Comparison of ENCODE assay signal across 10 mouse cellular contexts in the genomic region with DNA sequence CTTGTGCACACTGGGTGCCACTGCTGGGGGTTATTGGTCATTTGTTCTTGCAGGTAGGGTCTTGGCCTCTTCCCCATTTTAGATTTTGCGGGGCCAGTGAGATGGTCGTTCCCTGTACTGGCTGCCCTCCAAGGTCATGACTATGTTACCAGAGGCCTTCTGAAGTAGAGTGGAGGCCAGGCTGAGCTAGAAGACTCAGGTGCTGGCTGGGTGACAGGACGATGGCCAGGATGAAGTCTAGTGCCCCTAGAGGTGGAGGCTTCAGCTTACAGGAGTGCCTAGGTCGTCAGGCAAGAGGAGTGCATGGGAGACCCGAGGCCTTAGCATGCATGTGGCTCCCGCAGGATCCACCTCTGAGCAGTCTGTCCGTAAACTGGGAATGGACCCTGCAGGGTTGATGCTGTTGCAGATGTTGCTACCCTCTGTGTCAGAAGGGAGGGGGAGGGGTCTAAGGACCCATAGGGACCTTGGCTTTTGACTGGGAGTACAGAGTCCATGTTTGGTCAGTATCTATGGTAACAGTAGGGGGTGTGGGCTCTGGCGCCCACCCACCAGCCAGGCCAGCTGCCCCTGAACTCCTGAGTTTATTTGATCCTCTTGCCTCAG. TPM values are rescaled to one million over a fixed set of nuclear protein-coding genes. Genes with fewer than 3 reads are reported as not detected.
A peak's percentile ranks its signal among the peaks of the same experiment; 100 is the strongest.
DNase-seq lines count a peak whose midpoint lies in the region; ATAC-seq and TF ChIP-seq lines count a peak whose summit lies in the region.
"Had no signal": no experiment of that assay in that cellular context is flagged by ENCODE, and none has a peak within 500 bp of the region (broad histone marks: within the 10 kb centered on the region; RNA-seq: fewer than 3 reads in every experiment).

No protein-coding gene starts in this region.

- H3K9me3 ChIP-seq in hindbrain, postnatal 0 days (ENCODE audit: low read length): no peaks in the 10 kb centered on the region
- no peaks in the 10 kb centered on the region for H3K9me3 ChIP-seq in hindbrain, embryonic 13.5 days
- H3K9me3 ChIP-seq in forebrain, embryonic 12.5 days: no peaks in the 10 kb centered on the region
- peaks cover 6% of the 10 kb centered on the region for H3K9me3 ChIP-seq in hindbrain, embryonic 10.5 days
- H3K9me3 ChIP-seq: lung, embryonic 15.5 days had no signal

- H3K27ac ChIP-seq in hindbrain, postnatal 0 days: no peak overlapping the region
- no peak overlapping the region for H3K27ac ChIP-seq in hindbrain, embryonic 13.5 days
- no peak overlapping the region for H3K27ac ChIP-seq in forebrain, embryonic 12.5 days
- no peak overlapping the region for H3K27ac ChIP-seq in hindbrain, embryonic 10.5 days
- H3K27ac ChIP-seq: lung, embryonic 15.5 days had no signal

- DNase-seq in hindbrain, postnatal 0 days (ENCODE audit: low spot score): no peak
- DNase-seq in B cell, adult 2 months: peak; percentile 38 to 44
- DNase-seq in adrenal gland, postnatal 25 days: peak; percentile 35
- DNase-seq in kidney, postnatal 4 days: peak; percentile 28 to 40
- DNase-seq in gastrocnemius, postnatal 4 days (ENCODE audit: low spot score in 2 of 2): no peak
- DNase-seq in hindbrain, embryonic 10.5 days (ENCODE audit: low spot score): no peak

- peak; percentile 52 for TF ChIP-seq CTCF in hindbrain, postnatal 0 days (IDR thresholded peaks at IDR 0.05; ENCODE audit: low read depth)

- ATAC-seq in hindbrain, postnatal 0 days: no peak
- no peak for ATAC-seq in hindbrain, embryonic 13.5 days (ENCODE audit: low FRiP score)
- ATAC-seq in forebrain, embryonic 12.5 days (ENCODE audit: low FRiP score): no peak

- H3K9ac ChIP-seq in hindbrain, postnatal 0 days (replicated peaks; ENCODE audit: low read length): no peak overlapping the region
- H3K9ac ChIP-seq in hindbrain, embryonic 13.5 days: no peak overlapping the region
- H3K9ac ChIP-seq in forebrain, embryonic 12.5 days: no peak overlapping the region
- H3K9ac ChIP-seq: lung, embryonic 15.5 days had no signal

- H3K4me1 ChIP-seq in hindbrain, postnatal 0 days (ENCODE audit: insufficient read depth, low read length): peaks cover 21% of the 10 kb centered on the region
- peaks cover 65% of the 10 kb centered on the region for H3K4me1 ChIP-seq in hindbrain, embryonic 13.5 days (replicated peaks)
- peaks cover 29% of the 10 kb centered on the region for H3K4me1 ChIP-seq in forebrain, embryonic 12.5 days
- H3K4me1 ChIP-seq in hindbrain, embryonic 10.5 days (replicated peaks): peaks cover 51% of the 10 kb centered on the region

- H3K27me3 ChIP-seq in hindbrain, postnatal 0 days (ENCODE audit: insufficient read depth, low read length): no peaks in the 10 kb centered on the region
- H3K27me3 ChIP-seq in hindbrain, embryonic 13.5 days: no peaks in the 10 kb centered on the region
- no peaks in the 10 kb centered on the region for H3K27me3 ChIP-seq in forebrain, embryonic 12.5 days
- H3K27me3 ChIP-seq in hindbrain, embryonic 10.5 days (ENCODE audit: insufficient read depth, poor library complexity, severe bottlenecking): no peaks in the 10 kb centered on the region
- H3K27me3 ChIP-seq: lung, embryonic 15.5 days had no signal

- no peaks in the 10 kb centered on the region for H3K36me3 ChIP-seq in hindbrain, postnatal 0 days (ENCODE audit: insufficient read depth, low read length)
- H3K36me3 ChIP-seq in hindbrain, embryonic 13.5 days: peaks cover 5% of the 10 kb centered on the region; the same call in 1 of the 2 replicates
- peaks cover 10% of the 10 kb centered on the region for H3K36me3 ChIP-seq in forebrain, embryonic 12.5 days (replicated peaks)
- peaks cover 70% of the 10 kb centered on the region for H3K36me3 ChIP-seq in hindbrain, embryonic 10.5 days

- no peak overlapping the region for H3K4me2 ChIP-seq in hindbrain, postnatal 0 days (ENCODE audit: low read depth, low read length)
- H3K4me2 ChIP-seq in hindbrain, embryonic 13.5 days: no peak overlapping the region
- no peak overlapping the region for H3K4me2 ChIP-seq in forebrain, embryonic 12.5 days
- H3K4me2 ChIP-seq: heart, embryonic 11.5 days; lung, embryonic 15.5 days had no signal

- no peak overlapping the region for H3K4me3 ChIP-seq in hindbrain, postnatal 0 days (ENCODE audit: low read length)
- no peak overlapping the region for H3K4me3 ChIP-seq in hindbrain, embryonic 13.5 days
- no peak overlapping the region for H3K4me3 ChIP-seq in forebrain, embryonic 12.5 days (replicated peaks)
- no peak overlapping the region for H3K4me3 ChIP-seq in hindbrain, embryonic 10.5 days
- H3K4me3 ChIP-seq: lung, embryonic 15.5 days had no signal

- 82% methylated on average over 8 of the region's 8 CpGs for WGBS in hindbrain, postnatal 0 days
- 86% methylated on average over 8 of the region's 8 CpGs for WGBS in hindbrain, embryonic 13.5 days
- WGBS in forebrain, embryonic 12.5 days: 89% methylated on average over 8 of the region's 8 CpGs
- WGBS in hindbrain, embryonic 10.5 days: 90% methylated on average over 8 of the region's 8 CpGs

RNA-seq across cellular contexts. Expression of a gene that starts 5.9 kb away (rescaled TPM):
- total RNA-seq in hindbrain, postnatal 0 days (2014; rRNA removed): 57.6 and 65.0 TPM in 2 replicates
- 13.1 and 13.5 TPM in 2 replicates for polyA plus RNA-seq in hindbrain, postnatal 0 days (2015; fragmentation: Nextera tagmentation; extraction: Ambion mirVana)
- 13.7 and 16.6 TPM in 2 replicates for polyA plus RNA-seq in hindbrain, embryonic 13.5 days (2015; fragmentation: Nextera tagmentation; extraction: Ambion mirVana)
- 104 and 109 TPM in 2 replicates for total RNA-seq in adrenal gland, postnatal 25 days (2021)
- polyA plus RNA-seq in forebrain, embryonic 12.5 days (2016; fragmentation: Nextera tagmentation; extraction: Ambion mirVana): 22.2 and 22.7 TPM in 2 replicates
- 10 to 100 TPM; 68.8 to 71.8 TPM for total RNA-seq in gastrocnemius, postnatal 4 days (2021)
- 18.5 and 20.6 TPM in 2 replicates for polyA plus RNA-seq in hindbrain, embryonic 10.5 days (2016; fragmentation: Nextera tagmentation; extraction: Ambion mirVana)

RNA-seq across cellular contexts. Expression of a gene that starts 29.6 kb away (rescaled TPM):
- 0.73 and 1.8 TPM in 2 replicates for total RNA-seq in hindbrain, postnatal 0 days (2014; rRNA removed)
- not detected in 2 replicates for polyA plus RNA-seq in hindbrain, postnatal 0 days (2015; fragmentation: Nextera tagmentation; extraction: Ambion mirVana)
- polyA plus RNA-seq in hindbrain, embryonic 13.5 days (2015; fragmentation: Nextera tagmentation; extraction: Ambion mirVana): 0.40 TPM in 1 of 2 replicates, not detected in the other
- total RNA-seq in adrenal gland, postnatal 25 days (2021): 0.67 TPM in 1 of 2 replicates, not detected in the other
- 0.26 TPM in 1 of 2 replicates, not detected in the other for polyA plus RNA-seq in forebrain, embryonic 12.5 days (2016; fragmentation: Nextera tagmentation; extraction: Ambion mirVana)
- total RNA-seq in gastrocnemius, postnatal 4 days (2021): 1 to 10 TPM in 1 of 2 experiments, under 1 TPM in 1; 0.65 to 1.0 TPM
- polyA plus RNA-seq in hindbrain, embryonic 10.5 days (2016; fragmentation: Nextera tagmentation; extraction: Ambion mirVana): 0.12 TPM in 1 of 2 replicates, not detected in the other
- polyA plus RNA-seq: lung, embryonic 15.5 days had no signal

RNA-seq across cellular contexts. Expression of a gene that starts 36.1 kb away (rescaled TPM):
- 138 and 152 TPM in 2 replicates for total RNA-seq in hindbrain, postnatal 0 days (2014; rRNA removed)
- polyA plus RNA-seq in hindbrain, postnatal 0 days (2015; fragmentation: Nextera tagmentation; extraction: Ambion mirVana): 239 and 251 TPM in 2 replicates
- polyA plus RNA-seq in hindbrain, embryonic 13.5 days (2015; fragmentation: Nextera tagmentation; extraction: Ambion mirVana): 324 and 347 TPM in 2 replicates
- total RNA-seq in adrenal gland, postnatal 25 days (2021): 65.9 and 69.0 TPM in 2 replicates
- 223 and 227 TPM in 2 replicates for polyA plus RNA-seq in forebrain, embryonic 12.5 days (2016; fragmentation: Nextera tagmentation; extraction: Ambion mirVana)
- 100 to 1,000 TPM; 141 to 153 TPM for total RNA-seq in gastrocnemius, postnatal 4 days (2021)
- polyA plus RNA-seq in hindbrain, embryonic 10.5 days (2016; fragmentation: Nextera tagmentation; extraction: Ambion mirVana): 195 and 260 TPM in 2 replicates

RNA-seq across cellular contexts. Expression of a gene that starts 42.2 kb away (rescaled TPM):
- 4.6 and 15.4 TPM in 2 replicates for total RNA-seq in hindbrain, postnatal 0 days (2014; rRNA removed)
- polyA plus RNA-seq in hindbrain, postnatal 0 days (2015; fragmentation: Nextera tagmentation; extraction: Ambion mirVana): 33.0 and 35.8 TPM in 2 replicates
- polyA plus RNA-seq in hindbrain, embryonic 13.5 days (2015; fragmentation: Nextera tagmentation; extraction: Ambion mirVana): 47.1 and 48.0 TPM in 2 replicates
- total RNA-seq in adrenal gland, postnatal 25 days (2021): 28.9 and 30.2 TPM in 2 replicates
- 48.5 and 62.0 TPM in 2 replicates for polyA plus RNA-seq in forebrain, embryonic 12.5 days (2016; fragmentation: Nextera tagmentation; extraction: Ambion mirVana)
- 100 to 1,000 TPM; 331 to 336 TPM for total RNA-seq in gastrocnemius, postnatal 4 days (2021)
- 84.9 and 97.7 TPM in 2 replicates for polyA plus RNA-seq in hindbrain, embryonic 10.5 days (2016; fragmentation: Nextera tagmentation; extraction: Ambion mirVana)

RNA-seq across cellular contexts. Expression of a gene that starts 52.3 kb away (rescaled TPM):
- 13.8 and 16.6 TPM in 2 replicates for total RNA-seq in hindbrain, postnatal 0 days (2014; rRNA removed)
- 14.7 and 15.8 TPM in 2 replicates for polyA plus RNA-seq in hindbrain, postnatal 0 days (2015; fragmentation: Nextera tagmentation; extraction: Ambion mirVana)
- 19.9 and 20.7 TPM in 2 replicates for polyA plus RNA-seq in hindbrain, embryonic 13.5 days (2015; fragmentation: Nextera tagmentation; extraction: Ambion mirVana)
- total RNA-seq in adrenal gland, postnatal 25 days (2021): 1.4 and 2.5 TPM in 2 replicates
- 48.3 and 49.6 TPM in 2 replicates for polyA plus RNA-seq in forebrain, embryonic 12.5 days (2016; fragmentation: Nextera tagmentation; extraction: Ambion mirVana)
- total RNA-seq in gastrocnemius, postnatal 4 days (2021): 1 to 10 TPM; 6.4 TPM
- 59.5 and 66.4 TPM in 2 replicates for polyA plus RNA-seq in hindbrain, embryonic 10.5 days (2016; fragmentation: Nextera tagmentation; extraction: Ambion mirVana)

Comparison
In these comparisons a context has a peak if more than half of its experiments do, and no peak if none do; other contexts are left out.
1. DNase-seq: peak in B cell, adult 2 months (2 of 2), adrenal gland, postnatal 25 days (single experiment) and kidney, postnatal 4 days (2 of 2); none in hindbrain, postnatal 0 days (single experiment), gastrocnemius, postnatal 4 days (0 of 2) and hindbrain, embryonic 10.5 days (single experiment).